In the genomic region with DNA sequence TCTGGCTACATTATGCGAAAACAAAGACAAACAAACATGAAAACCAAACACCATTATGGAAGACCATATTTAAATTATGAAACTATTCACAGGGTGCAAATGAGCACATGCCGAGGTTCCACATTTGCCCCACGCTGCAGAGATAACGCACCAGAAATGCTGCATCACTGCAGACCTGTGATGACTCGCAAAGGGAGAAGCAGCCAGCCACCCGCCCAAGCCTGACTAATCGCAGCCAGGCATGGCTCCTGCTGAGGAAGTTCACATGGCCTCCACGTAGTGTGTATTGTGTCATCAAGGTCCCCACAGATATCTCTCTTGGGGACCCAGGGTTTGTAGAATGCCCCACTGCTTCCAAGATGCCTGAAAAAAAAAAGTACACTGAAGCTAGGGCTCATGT, we compare ENCODE assay signal across 12 mouse cellular contexts.
A peak's percentile ranks its signal among the peaks of the same experiment; 100 is the strongest.
DNase-seq lines count a peak whose midpoint lies in the region; ATAC-seq and TF ChIP-seq lines count a peak whose summit lies in the region.
"Had no signal": no experiment of that assay in that cellular context is flagged by ENCODE, and none has a peak within 500 bp of the region (broad histone marks: within the 10 kb centered on the region; RNA-seq: fewer than 3 reads in every experiment).

No protein-coding gene starts in this region.

- no peak overlapping the region for H3K27ac ChIP-seq in liver, embryonic 12.5 days
- H3K27ac ChIP-seq: embryonic facial prominence, embryonic 10.5 days; hindbrain, embryonic 13.5 days had no signal

- DNase-seq in liver (peak; percentile 36), Patski (ENCODE audit: low read depth, low spot score) (no peak)
- DNase-seq in embryo, embryonic 11 days = no peak
- no peak for DNase-seq in left cerebral cortex, postnatal 10 days (ENCODE audit: extremely low spot score in 1 of 2, low spot score in 2 of 2)
- DNase-seq: gastrocnemius, postnatal 36 days; lung, postnatal 36 days had no signal

- POLR2A ChIA-PET in Patski (lab: Charles Lee) = no interaction called here

- no peak overlapping the region for H3K9ac ChIP-seq in liver, embryonic 12.5 days
- H3K9ac ChIP-seq: hindbrain, embryonic 13.5 days had no signal

- in situ Hi-C loops in Patski (cut with MboI; ENCODE audit: low pct_unique_long_range_greater_than_20kb) = no loop called here

- no peak for TF ChIP-seq CTCF in Patski (IDR thresholded peaks at IDR 0.05)

- peaks cover 5% of the 10 kb centered on the region; the same call in 1 of the 2 replicates for H3K27me3 ChIP-seq in liver, embryonic 12.5 days (replicated peaks)
- H3K27me3 ChIP-seq in Patski = no peaks in the 10 kb centered on the region
- H3K27me3 ChIP-seq: hindbrain, embryonic 13.5 days had no signal

- no peak overlapping the region for H3K4me3 ChIP-seq in liver, embryonic 12.5 days
- H3K4me3 ChIP-seq: embryonic facial prominence, embryonic 10.5 days; hindbrain, embryonic 13.5 days had no signal

- H3K9me3 ChIP-seq in liver, embryonic 12.5 days (replicated peaks) = no peaks in the 10 kb centered on the region
- H3K9me3 ChIP-seq: embryonic facial prominence, embryonic 10.5 days; hindbrain, embryonic 13.5 days had no signal

- ATAC-seq in liver, embryonic 12.5 days = no peak
- peak; percentile 76 for ATAC-seq in Patski
- peak; percentile 89 for ATAC-seq in megakaryocyte, adult 5-6 weeks (ENCODE audit: poor library complexity, severe bottlenecking)
- ATAC-seq in activated CD4-positive, CD25-positive, alpha-beta regulatory T cell, adult 4 months = no peak
- ATAC-seq: intestine, postnatal 0 days had no signal

- no peak overlapping the region for H3K4me2 ChIP-seq in liver, embryonic 12.5 days
- H3K4me2 ChIP-seq: hindbrain, embryonic 13.5 days had no signal

- intact Hi-C loops in left cerebral cortex, postnatal 10 days (cut with DNase I) = no loop called here

- WGBS in liver, embryonic 12.5 days (ENCODE audit: insufficient replicate concordance) = 32% methylated on average over 8 of the region's 8 CpGs

- CTCF ChIA-PET in Patski (lab: Charles Lee) = no interaction called here

- no peaks in the 10 kb centered on the region for H3K36me3 ChIP-seq in liver, embryonic 12.5 days
- H3K36me3 ChIP-seq: embryonic facial prominence, embryonic 10.5 days; hindbrain, embryonic 13.5 days had no signal

- H3K4me1 ChIP-seq in liver, embryonic 12.5 days = no peaks in the 10 kb centered on the region; the same call in 1 of the 2 replicates

Comparison
In these comparisons a context has a peak if more than half of its experiments do, and no peak if none do; other contexts are left out.
1. ATAC-seq: peak in Patski (single experiment) and megakaryocyte, adult 5-6 weeks (single experiment); none in liver, embryonic 12.5 days (single experiment) and activated CD4-positive, CD25-positive, alpha-beta regulatory T cell, adult 4 months (single experiment).